Mouse (Mus musculus) heart, postnatal 36 days (tissue): ENCODE data around the gene Cand2. TPM values are rescaled to one million over a fixed set of nuclear protein-coding genes. Genes with fewer than 3 reads are reported as not detected.

Experiments used
- microRNA-seq, 2 experiments: library from miRNA; unstranded; fragments of <30 nt; microRNA quantifications; one replicate each; pipeline ENCODE4 v1.2.0; 2021; ENCODE audit warnings: borderline number of aligned reads in 2 of 2
- total RNA-seq, 2 experiments: library from RNA; stranded (reverse); gene quantifications; 2 replicates each; pipeline ENCODE4 v1.2.3; 2021

The Cand2 gene
- total RNA-seq, 2 experiments from 2014 or later = 72.4 to 76.5 TPM

Small RNA genes lying within 50 kb of the gene (microRNA-seq; reads per million reads assigned to microRNA genes)
- gene Mir7660 = 0 reads per million in 2 experiments

Other genes starting within 250 kb of the Cand2 start
- gene Tsen2, start 229.9 kb upstream of the Cand2 start, total RNA-seq = 1 to 10 TPM; 7.9 to 10.0 TPM
- gene Mkrn2os, start 182.0 kb upstream of the Cand2 start, total RNA-seq = under 1 TPM; 0.47 to 0.79 TPM
- gene Mkrn2, start 172.6 kb upstream of the Cand2 start, total RNA-seq = 10 to 100 TPM; 43.1 to 46.4 TPM
- gene Raf1, start 97.9 kb upstream of the Cand2 start, total RNA-seq = 100 to 1,000 TPM; 113 to 115 TPM
- gene Tmem40, start 12.1 kb upstream of the Cand2 start, total RNA-seq = under 1 TPM; 0.33 to 0.60 TPM
- 100 to 1,000 TPM; 621 to 649 TPM for gene Rpl32, start 34.2 kb downstream of the Cand2 start, total RNA-seq
- under 1 TPM; 0.35 to 0.53 TPM for gene Efcab12, start 63.9 kb downstream of the Cand2 start, total RNA-seq
- gene Mbd4, start 78.8 kb downstream of the Cand2 start, total RNA-seq = 1 to 10 TPM; 1.2 TPM
- gene Ift122, start 78.9 kb downstream of the Cand2 start, total RNA-seq = 1 to 10 TPM; 9.1 to 9.4 TPM
- not detected for gene Rho, start 157.2 kb downstream of the Cand2 start, total RNA-seq
- gene H1foo, start 170.4 kb downstream of the Cand2 start, total RNA-seq = not detected
- gene Plxnd1, start 220.5 kb downstream of the Cand2 start, total RNA-seq = 10 to 100 TPM; 69.9 to 74.6 TPM